Mouse (Mus musculus) cerebellum, adult 2 months (tissue): Measurements from ENCODE around the gene Hspg2. TPM values are rescaled to one million over a fixed set of nuclear protein-coding genes. Genes with fewer than 3 reads are reported as not detected.

Source experiments
- DNase-seq, 2 experiments: peaks; one replicate each; pipeline ENCODE4 v3.0.0; 2021
- H3K27ac ChIP-seq: fragments of 200-500 bp; 2 replicates; pipeline ENCODE4 v1.5.1; 2012; ENCODE audit warnings: low read length, control low read depth, inconsistent platforms; ENCODE audit not compliant: insufficient read depth
- H3K27me3 ChIP-seq: fragments of 200-500 bp; 2 replicates; pipeline ENCODE4 v1.6.1; 2012; ENCODE audit warnings: inconsistent platforms, mild to moderate bottlenecking, low read length, moderate library complexity; ENCODE audit not compliant: control insufficient read depth, insufficient read depth
- H3K4me1 ChIP-seq: fragments of 200-500 bp; 2 replicates; pipeline ENCODE4 v1.6.1; 2011; ENCODE audit warnings: low read length; ENCODE audit not compliant: control insufficient read depth, insufficient read depth
- H3K4me3 ChIP-seq: fragments of 200-500 bp; replicated peaks from 2 replicates; pipeline ENCODE3; 2011; ENCODE audit warnings: mild to moderate bottlenecking, low read depth, low read length, control low read depth; ENCODE audit not compliant: insufficient read depth
- CTCF ChIP-seq: fragments of 200-500 bp; IDR thresholded peaks from 2 replicates; pipeline ENCODE4 v1.5.1; 2011; ENCODE audit warnings: low read depth, mild to moderate bottlenecking, control low read depth, low read length, moderate library complexity, borderline replicate concordance; ENCODE audit not compliant: insufficient read depth
- POLR2A ChIP-seq: fragments of 200-500 bp; IDR thresholded peaks from 2 replicates; pipeline ENCODE4 v1.6.1; 2011; ENCODE audit warnings: low read length, control low read depth, borderline replicate concordance; ENCODE audit not compliant: insufficient read depth
- WGBS: fragments of 180-500 bp; shearing (Covaris S2); methylation state at CpG from one replicate; pipeline ENCODE4 v1.1.7; 2018; 5-methylcytosine and 5-hydroxymethylcytosine counted together
- polyA plus RNA-seq: library from polyadenylated mRNA; depleted of rRNA; stranded (reverse); fragments of >200 nt; gene quantifications from 2 replicates; pipeline ENCODE4 v1.2.3, GENCODE M21; 2012

Hspg2 gene
- polyA plus RNA-seq, 1 experiment, result 2.8 TPM

DNA sequence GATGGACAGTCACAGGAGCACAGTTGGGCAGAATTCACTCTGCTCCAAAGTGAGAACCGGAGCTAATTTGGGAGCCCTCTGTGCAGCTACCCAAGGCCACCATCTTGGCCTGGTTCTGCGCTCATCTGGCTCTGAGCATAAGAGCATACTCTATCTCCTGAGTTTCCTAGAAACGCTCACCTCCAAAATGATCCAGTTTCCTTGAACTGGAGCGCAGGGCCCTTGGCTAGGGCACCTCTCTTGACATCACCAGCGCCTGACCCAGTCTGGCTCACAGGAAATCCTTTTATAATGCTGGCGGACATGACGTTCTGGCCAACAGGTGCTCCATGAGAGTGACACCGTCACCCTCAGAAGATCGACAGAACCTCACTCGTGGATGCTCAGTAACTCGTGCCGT is 12.0 kb upstream of the Hspg2 start:
- Histone ChIP-seq H3K4me3 (no peak overlapping the region), H3K27me3 (no peaks in the 10 kb centered on the region), H3K27ac (no peak overlapping the region), H3K4me1 (no peaks in the 10 kb centered on the region)
- TF ChIP-seq CTCF, result no peak
- TF ChIP-seq POLR2A, result no peak
- WGBS, result 71% methylated on average over 12 of the region's 12 CpGs
- DNase-seq, result no peak

DNA sequence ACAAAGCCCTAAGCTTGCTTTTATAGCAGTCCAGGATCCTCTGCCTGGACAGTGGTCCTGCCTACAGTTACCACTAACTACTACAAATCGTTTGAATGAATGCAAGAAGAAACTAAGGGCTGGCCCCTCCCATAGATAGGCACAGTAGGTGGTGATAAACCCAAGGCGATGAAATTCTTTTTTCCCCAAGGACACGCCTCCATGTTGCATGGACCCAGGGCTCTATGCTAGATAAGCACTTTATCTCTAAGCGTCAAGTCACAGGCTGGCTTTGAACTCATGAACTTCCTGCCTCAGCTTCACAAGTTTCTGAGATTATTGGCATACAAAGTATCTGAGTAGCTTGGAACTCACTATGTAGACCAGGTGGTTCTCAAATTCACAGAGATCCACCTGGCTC is 11.3 kb upstream of the Hspg2 start:
- no peak for DNase-seq
- WGBS, result 70% methylated on average over 4 of the region's 4 CpGs
- Histone ChIP-seq H3K27ac (no peak overlapping the region), H3K4me1 (no peaks in the 10 kb centered on the region), H3K27me3 (no peaks in the 10 kb centered on the region), H3K4me3 (no peak overlapping the region)
- no peak for TF ChIP-seq POLR2A
- no peak for TF ChIP-seq CTCF

- Histone ChIP-seq H3K4me3 (no peak overlapping the region), H3K27ac (no peak overlapping the region), H3K27me3 (no peaks in the 10 kb centered on the region), H3K4me1 (no peaks in the 10 kb centered on the region)
- TF ChIP-seq POLR2A (no peak), CTCF (no peak)
- 58% methylated on average over 9 of the region's 9 CpGs for WGBS
- DNase-seq, result no peak
These were observed 10.3 kb upstream of the Hspg2 start for GRCm38 (mm10) chr4:137458310-137458709.

- no peak for DNase-seq
- TF ChIP-seq POLR2A (no peak), CTCF (no peak)
- no peak overlapping the region for H3K27ac ChIP-seq
- no peaks in the 10 kb centered on the region for H3K27me3 ChIP-seq
- no peaks in the 10 kb centered on the region for H3K4me1 ChIP-seq
- H3K4me3 ChIP-seq, result no peak overlapping the region
- 53% methylated on average over 5 of the region's 5 CpGs for WGBS
These were observed 9.7 kb upstream of the Hspg2 start for GRCm38 (mm10) chr4:137458861-137459260.

DNA sequence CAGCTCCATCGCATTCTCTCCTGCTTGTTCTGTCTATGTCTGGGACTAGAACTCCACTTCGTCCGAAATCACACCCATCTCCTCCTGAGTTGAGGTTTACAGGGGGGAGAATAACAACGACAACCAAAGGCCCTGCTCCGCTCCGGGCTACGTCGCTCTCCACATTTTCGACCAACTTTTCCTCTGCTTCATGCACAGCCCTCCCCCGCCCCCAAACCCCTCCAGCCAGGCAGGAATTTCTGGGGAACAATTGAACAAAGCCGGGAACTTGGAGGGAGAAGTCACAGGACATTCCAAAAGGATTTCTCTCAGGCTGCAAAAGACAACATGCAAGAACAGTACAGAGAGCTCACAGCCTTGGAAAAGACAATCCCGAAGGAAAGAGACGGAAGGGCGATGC is 7.9 kb upstream of the Hspg2 start:
- Histone ChIP-seq H3K27me3 (no peaks in the 10 kb centered on the region), H3K27ac (no peak overlapping the region), H3K4me3 (no peak overlapping the region), H3K4me1 (no peaks in the 10 kb centered on the region)
- 73% methylated on average over 14 of the region's 14 CpGs for WGBS
- no peak for DNase-seq
- TF ChIP-seq CTCF (no peak), POLR2A (no peak)

GRCm38 (mm10) chr4:137461217-137461616 is 7.4 kb upstream of the Hspg2 start:
- Histone ChIP-seq H3K27ac (no peak overlapping the region), H3K4me3 (no peak overlapping the region), H3K27me3 (no peaks in the 10 kb centered on the region), H3K4me1 (no peaks in the 10 kb centered on the region)
- no peak for TF ChIP-seq POLR2A
- DNase-seq, result no peak
- WGBS, result 87% methylated on average over 4 of the region's 4 CpGs

GRCm38 (mm10) chr4:137461981-137462690 is 6.4 kb upstream of the Hspg2 start:
- no peak for DNase-seq
- WGBS, result 92% methylated on average over 16 of the region's 16 CpGs
- no peaks in the 10 kb centered on the region for H3K27me3 ChIP-seq
- no peak overlapping the region for H3K27ac ChIP-seq
- TF ChIP-seq POLR2A (no peak), CTCF (no peak)
- H3K4me3 ChIP-seq, result no peak overlapping the region
- H3K4me1 ChIP-seq, result no peaks in the 10 kb centered on the region

- 70% methylated on average over 13 of the region's 13 CpGs for WGBS
- no peak for DNase-seq
- H3K27ac ChIP-seq, result no peak overlapping the region
- no peaks in the 10 kb centered on the region for H3K4me1 ChIP-seq
- no peak overlapping the region for H3K4me3 ChIP-seq
- no peaks in the 10 kb centered on the region for H3K27me3 ChIP-seq
- no peak for TF ChIP-seq CTCF
- TF ChIP-seq POLR2A, result no peak
These were observed 3.3 kb upstream of the Hspg2 start for GRCm38 (mm10) chr4:137465125-137465787.
